Comparison of ENCODE assay signal across 12 mouse cellular contexts in the genomic region with DNA sequence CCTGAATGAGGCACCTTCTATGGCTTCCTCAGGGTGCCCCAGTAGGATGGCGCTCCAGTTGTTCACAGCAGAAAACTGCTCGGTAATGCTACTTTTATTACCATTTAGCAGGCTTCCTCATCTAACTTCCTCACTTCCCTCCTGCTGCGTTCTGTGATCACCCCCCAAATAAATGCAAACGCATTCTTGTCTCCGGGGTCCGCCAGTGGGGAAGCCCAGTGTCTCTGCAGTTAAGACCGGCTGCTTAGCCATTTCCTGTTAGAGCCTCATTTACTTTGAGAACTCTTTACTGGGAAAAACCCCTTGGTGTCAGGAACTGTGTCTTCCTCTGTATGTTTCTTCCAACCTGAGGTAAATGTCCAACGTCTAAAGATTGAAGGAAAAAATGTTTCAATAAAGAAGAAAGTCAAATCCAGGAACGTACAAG. TPM values are rescaled to one million over a fixed set of nuclear protein-coding genes. Genes with fewer than 3 reads are reported as not detected.
DNase-seq lines count a peak whose midpoint lies in the region; ATAC-seq and TF ChIP-seq lines count a peak whose summit lies in the region.
"Had no signal": no experiment of that assay in that cellular context is flagged by ENCODE, and none has a peak within 500 bp of the region (broad histone marks: within the 10 kb centered on the region; RNA-seq: fewer than 3 reads in every experiment).

No protein-coding gene starts in this region.

- no peaks in the 10 kb centered on the region for H3K27me3 ChIP-seq in intestine, embryonic 15.5 days (replicated peaks)
- no peaks in the 10 kb centered on the region for H3K27me3 ChIP-seq in intestine, embryonic 16.5 days (replicated peaks; ENCODE audit: control insufficient read depth, insufficient read depth, low read length)
- no peaks in the 10 kb centered on the region for H3K27me3 ChIP-seq in liver, embryonic 15.5 days
- no peaks in the 10 kb centered on the region for H3K27me3 ChIP-seq in midbrain, postnatal 0 days (ENCODE audit: insufficient read depth, low read length)
- no peaks in the 10 kb centered on the region for H3K27me3 ChIP-seq in forebrain, embryonic 16.5 days (replicated peaks; ENCODE audit: control insufficient read depth, insufficient read depth, low read length)
- H3K27me3 ChIP-seq: embryonic facial prominence, embryonic 15.5 days; midbrain, embryonic 12.5 days had no signal

- no peak overlapping the region for H3K27ac ChIP-seq in intestine, embryonic 15.5 days
- no peak overlapping the region for H3K27ac ChIP-seq in intestine, embryonic 16.5 days (ENCODE audit: low read length)
- no peak overlapping the region for H3K27ac ChIP-seq in liver, embryonic 15.5 days (replicated peaks)
- H3K27ac ChIP-seq in midbrain, postnatal 0 days (ENCODE audit: low read depth, low read length), result no peak overlapping the region
- H3K27ac ChIP-seq in forebrain, embryonic 16.5 days (ENCODE audit: low read length), result no peak overlapping the region
- H3K27ac ChIP-seq: embryonic facial prominence, embryonic 15.5 days; midbrain, embryonic 12.5 days had no signal

- no peaks in the 10 kb centered on the region for H3K9me3 ChIP-seq in intestine, embryonic 15.5 days
- H3K9me3 ChIP-seq in intestine, embryonic 16.5 days (ENCODE audit: control insufficient read depth, low read length), result no peaks in the 10 kb centered on the region
- H3K9me3 ChIP-seq in liver, embryonic 15.5 days (replicated peaks), result no peaks in the 10 kb centered on the region
- H3K9me3 ChIP-seq in midbrain, postnatal 0 days (ENCODE audit: low read length), result no peaks in the 10 kb centered on the region
- no peaks in the 10 kb centered on the region for H3K9me3 ChIP-seq in forebrain, embryonic 16.5 days (ENCODE audit: control insufficient read depth, low read length)
- H3K9me3 ChIP-seq: embryonic facial prominence, embryonic 15.5 days; midbrain, embryonic 12.5 days had no signal

- WGBS in intestine, embryonic 15.5 days, result 27% methylated on average over 9 of the region's 9 CpGs
- WGBS in intestine, embryonic 16.5 days, result 31% methylated on average over 9 of the region's 9 CpGs
- WGBS in liver, embryonic 15.5 days (ENCODE audit: insufficient replicate concordance), result 10% methylated on average over 9 of the region's 9 CpGs
- WGBS in midbrain, postnatal 0 days, result 36% methylated on average over 9 of the region's 9 CpGs
- 40% methylated on average over 9 of the region's 9 CpGs for WGBS in forebrain, embryonic 16.5 days

- H3K4me2 ChIP-seq in intestine, embryonic 15.5 days (replicated peaks), result peak overlapping the region; percentile 5; the same call in 1 of the 2 replicates
- no peak overlapping the region for H3K4me2 ChIP-seq in intestine, embryonic 16.5 days (ENCODE audit: low read depth, low read length)
- peak overlapping the region; percentile 23; the same call in 1 of the 2 replicates for H3K4me2 ChIP-seq in liver, embryonic 15.5 days
- H3K4me2 ChIP-seq in midbrain, postnatal 0 days (ENCODE audit: low read depth, low read length, poor library complexity, severe bottlenecking), result no peak overlapping the region
- no peak overlapping the region for H3K4me2 ChIP-seq in forebrain, embryonic 16.5 days (ENCODE audit: low read length)
- H3K4me2 ChIP-seq: embryonic facial prominence, embryonic 15.5 days; midbrain, embryonic 12.5 days had no signal

- no peaks in the 10 kb centered on the region for H3K4me1 ChIP-seq in intestine, embryonic 15.5 days (replicated peaks)
- H3K4me1 ChIP-seq in intestine, embryonic 16.5 days (ENCODE audit: control insufficient read depth, insufficient read depth, low read length), result no peaks in the 10 kb centered on the region
- H3K4me1 ChIP-seq in liver, embryonic 15.5 days (replicated peaks), result no peaks in the 10 kb centered on the region
- no peaks in the 10 kb centered on the region for H3K4me1 ChIP-seq in midbrain, postnatal 0 days (ENCODE audit: insufficient read depth, low read length)
- no peaks in the 10 kb centered on the region for H3K4me1 ChIP-seq in forebrain, embryonic 16.5 days (replicated peaks; ENCODE audit: control insufficient read depth, insufficient read depth, low read length)
- H3K4me1 ChIP-seq: embryonic facial prominence, embryonic 15.5 days; midbrain, embryonic 12.5 days had no signal

- H3K4me3 ChIP-seq in intestine, embryonic 15.5 days (replicated peaks), result no peak overlapping the region
- no peak overlapping the region for H3K4me3 ChIP-seq in intestine, embryonic 16.5 days (ENCODE audit: low read length)
- H3K4me3 ChIP-seq in liver, embryonic 15.5 days (replicated peaks), result no peak overlapping the region
- no peak overlapping the region for H3K4me3 ChIP-seq in midbrain, postnatal 0 days (ENCODE audit: low read depth, low read length)
- H3K4me3 ChIP-seq in forebrain, embryonic 16.5 days (replicated peaks; ENCODE audit: low read length), result no peak overlapping the region
- H3K4me3 ChIP-seq: embryonic facial prominence, embryonic 15.5 days; midbrain, embryonic 12.5 days had no signal

- ATAC-seq in intestine, embryonic 15.5 days, result no peak
- no peak for ATAC-seq in intestine, embryonic 16.5 days
- no peak for ATAC-seq in liver, embryonic 15.5 days (ENCODE audit: insufficient read depth)
- no peak for ATAC-seq in midbrain, postnatal 0 days (ENCODE audit: low FRiP score)
- ATAC-seq in forebrain, embryonic 16.5 days, result no peak

- peak; percentile 2 to 5 for DNase-seq in B cell, adult 2 months
- peak; percentile 86 for DNase-seq in ES-CJ7 (ENCODE audit: low read depth, low spot score)
- no peak for DNase-seq in midbrain, postnatal 0 days (ENCODE audit: low spot score)
- DNase-seq: adrenal gland, postnatal 25 days; cerebellum, adult 2 months; thymus, adult 18-20 months had no signal

- H3K36me3 ChIP-seq in intestine, embryonic 15.5 days, result no peaks in the 10 kb centered on the region
- no peaks in the 10 kb centered on the region for H3K36me3 ChIP-seq in intestine, embryonic 16.5 days (ENCODE audit: control insufficient read depth, insufficient read depth, low read length)
- no peaks in the 10 kb centered on the region for H3K36me3 ChIP-seq in liver, embryonic 15.5 days (replicated peaks)
- H3K36me3 ChIP-seq in midbrain, postnatal 0 days (ENCODE audit: insufficient read depth, low read length), result no peaks in the 10 kb centered on the region
- no peaks in the 10 kb centered on the region for H3K36me3 ChIP-seq in forebrain, embryonic 16.5 days (ENCODE audit: control insufficient read depth, insufficient read depth)
- H3K36me3 ChIP-seq: embryonic facial prominence, embryonic 15.5 days; midbrain, embryonic 12.5 days had no signal

- no peak for TF ChIP-seq CTCF in midbrain, postnatal 0 days (IDR thresholded peaks at IDR 0.05)

- H3K9ac ChIP-seq in intestine, embryonic 15.5 days, result no peak overlapping the region
- H3K9ac ChIP-seq in intestine, embryonic 16.5 days (ENCODE audit: low read depth, low read length), result no peak overlapping the region
- H3K9ac ChIP-seq in liver, embryonic 15.5 days, result no peak overlapping the region
- no peak overlapping the region for H3K9ac ChIP-seq in midbrain, postnatal 0 days (replicated peaks; ENCODE audit: low read length, poor library complexity, severe bottlenecking)
- H3K9ac ChIP-seq in forebrain, embryonic 16.5 days (replicated peaks; ENCODE audit: low read depth, low read length), result no peak overlapping the region
- H3K9ac ChIP-seq: embryonic facial prominence, embryonic 15.5 days; midbrain, embryonic 12.5 days had no signal

RNA-seq across cellular contexts. Expression of gene Bbx, which starts 50.2 kb away (rescaled TPM):
- polyA plus RNA-seq in intestine, embryonic 15.5 days (2015; fragmentation: Nextera tagmentation; extraction: Ambion mirVana), result 33.8 and 36.0 TPM in 2 replicates
- 28.8 and 30.7 TPM in 2 replicates for polyA plus RNA-seq in intestine, embryonic 16.5 days (2015; fragmentation: Nextera tagmentation; extraction: Ambion mirVana)
- polyA plus RNA-seq in liver, embryonic 15.5 days (2015; fragmentation: Nextera tagmentation; extraction: Ambion mirVana), result 5.5 and 6.1 TPM in 2 replicates
- total RNA-seq in midbrain, postnatal 0 days (2014; rRNA removed), result 8.4 and 11.8 TPM in 2 replicates
- 8.4 and 10.7 TPM in 2 replicates for polyA plus RNA-seq in midbrain, postnatal 0 days (2015; fragmentation: Nextera tagmentation; extraction: Ambion mirVana)
- polyA plus RNA-seq in forebrain, embryonic 16.5 days (2015; fragmentation: Nextera tagmentation; extraction: Ambion mirVana), result 27.4 and 30.2 TPM in 2 replicates

Comparison
In these comparisons a context has a peak if more than half of its experiments do, and no peak if none do; other contexts are left out.
1. H3K4me2 ChIP-seq: peak in intestine, embryonic 15.5 days (single experiment) and liver, embryonic 15.5 days (single experiment); none in intestine, embryonic 16.5 days (single experiment), midbrain, postnatal 0 days (single experiment) and forebrain, embryonic 16.5 days (single experiment).